Mouse (Mus musculus) myocyte (in vitro differentiated cells): ENCODE data around the gene Plcg1. TPM values are rescaled to one million over a fixed set of nuclear protein-coding genes. Genes with fewer than 3 reads are reported as not detected.

Experiments
- H3K27me3 ChIP-seq: one replicate; pipeline ENCODE4 v1.6.1; 2011; ENCODE audit not compliant: control insufficient read depth, insufficient read depth, insufficient read length
- H3K36me3 ChIP-seq: one replicate; pipeline ENCODE4 v1.6.1; 2011; ENCODE audit not compliant: control insufficient read depth, insufficient read depth
- H3K4me2 ChIP-seq: one replicate; pipeline ENCODE4 v1.6.1; 2011; ENCODE audit warnings: low read depth, control low read depth
- H3K4me3 ChIP-seq: one replicate; pipeline ENCODE4 v1.5.1; 2011; ENCODE audit warnings: mild to moderate bottlenecking, control low read depth, moderate library complexity
- H3K79me2 ChIP-seq: one replicate; pipeline ENCODE4 v1.6.1; 2011; ENCODE audit not compliant: control insufficient read depth, insufficient read depth
- H3ac ChIP-seq: one replicate; pipeline ENCODE4 v1.6.1; 2011; ENCODE audit not compliant: control insufficient read depth, insufficient read length
- CEBPB ChIP-seq: IDR thresholded peaks from 2 replicates; pipeline ENCODE4 v1.6.1; 2011; ENCODE audit warnings: mild to moderate bottlenecking, moderate library complexity; ENCODE audit not compliant: poor library complexity, insufficient read depth, severe bottlenecking
- E2F4 ChIP-seq: IDR thresholded peaks from one replicate; pipeline ENCODE4 v1.6.1; 2011; ENCODE audit warnings: mild to moderate bottlenecking, control low read depth, moderate library complexity; ENCODE audit not compliant: insufficient read depth
- MAX ChIP-seq: IDR thresholded peaks from one replicate; pipeline ENCODE4 v1.6.1; 2011; ENCODE audit warnings: low read depth, mild to moderate bottlenecking, control low read depth
- MYOD1 ChIP-seq, 3 experiments: IDR thresholded peaks; one replicate each; pipeline ENCODE4 v1.6.1; 2011; ENCODE audit warnings: control low read depth in 2 of 3, low read depth in 2 of 3, mild to moderate bottlenecking in 2 of 3, moderate library complexity in 1 of 3; ENCODE audit not compliant: insufficient read length in 2 of 3, control insufficient read depth in 1 of 3
- MYOG ChIP-seq, 3 experiments: IDR thresholded peaks; one replicate each; pipeline ENCODE4 v1.6.1; 2011; ENCODE audit warnings: control low read depth in 2 of 3, low read depth in 2 of 3, mild to moderate bottlenecking in 2 of 3; ENCODE audit not compliant: insufficient read length in 2 of 3, control insufficient read depth in 1 of 3, insufficient read depth in 1 of 3
- POLR2A ChIP-seq: IDR thresholded peaks from one replicate; pipeline ENCODE4 v1.6.1; 2011; ENCODE audit warnings: low read depth, mild to moderate bottlenecking, control low read depth, moderate library complexity; ENCODE audit not compliant: insufficient read length
- POLR2AphosphoS2 ChIP-seq: IDR thresholded peaks from one replicate; pipeline ENCODE4 v1.6.1; 2011; ENCODE audit warnings: low read depth, control low read depth; ENCODE audit not compliant: insufficient read length
- REST ChIP-seq: IDR thresholded peaks from one replicate; pipeline ENCODE4 v1.6.1; 2011; ENCODE audit warnings: mild to moderate bottlenecking, control low read depth, moderate library complexity; ENCODE audit not compliant: insufficient read depth, insufficient read length
- SRF ChIP-seq: IDR thresholded peaks from one replicate; pipeline ENCODE4 v1.6.1; 2011; ENCODE audit warnings: low read depth; ENCODE audit not compliant: control insufficient read depth, insufficient read length
- TCF12 ChIP-seq: IDR thresholded peaks from one replicate; pipeline ENCODE4 v1.6.1; 2011; ENCODE audit warnings: mild to moderate bottlenecking, control low read depth; ENCODE audit not compliant: poor library complexity, insufficient read depth, severe bottlenecking
- TCF3 ChIP-seq: IDR thresholded peaks from one replicate; pipeline ENCODE4 v1.6.1; 2011; ENCODE audit warnings: low read depth, control low read depth; ENCODE audit not compliant: insufficient read length
- USF1 ChIP-seq: IDR thresholded peaks from one replicate; pipeline ENCODE4 v1.6.1; 2011; ENCODE audit warnings: low read depth, mild to moderate bottlenecking, control low read depth, moderate library complexity
- polyA plus RNA-seq: library from polyadenylated mRNA; unstranded; fragments of >200 nt; fragmentation: generic; extraction: Trizol; gene quantifications from one replicate; pipeline ENCODE4 v1.2.1, GENCODE M21; 2012; ENCODE audit warnings: missing spikeins

The Plcg1 gene
- polyA plus RNA-seq, 1 experiment = 36.6 TPM

- TF ChIP-seq MYOG (IDR thresholded peaks at IDR 0.05; ENCODE audit: control insufficient read depth in 1 of 3, insufficient read depth in 1 of 3, insufficient read length in 2 of 3, low read depth in 2 of 3) (no peak), E2F4 (no peak), REST (no peak), SRF (no peak), TCF3 (no peak), TCF12 (no peak), POLR2A (no peak), USF1 (no peak), MAX (no peak), MYOD1 (IDR thresholded peaks at IDR 0.05; ENCODE audit: control insufficient read depth in 1 of 3, insufficient read length in 2 of 3, low read depth in 2 of 3) (no peak), CEBPB (no peak), POLR2AphosphoS2 (no peak)
- no peaks in the 10 kb centered on the region for H3K27me3 ChIP-seq
Observed at GRCm38 (mm10) chr2:160715463-160716030, 15.6 kb upstream of the Plcg1 start.

GRCm38 (mm10) chr2:160717269-160717668 is 13.8 kb upstream of the Plcg1 start:
- Histone ChIP-seq H3K27me3 (no peaks in the 10 kb centered on the region), H3K4me2 (no peak overlapping the region), H3K79me2 (no peaks in the 10 kb centered on the region), H3K4me3 (no peak overlapping the region), H3K36me3 (peaks cover 89% of the 10 kb centered on the region), H3ac (no peak overlapping the region)
- no peak for TF ChIP-seq MYOD1 (IDR thresholded peaks at IDR 0.05; ENCODE audit: control insufficient read depth in 1 of 3, insufficient read length in 2 of 3, low read depth in 2 of 3)
- no peak for TF ChIP-seq POLR2AphosphoS2
- TF ChIP-seq SRF = no peak
- TF ChIP-seq TCF12 = no peak
- no peak for TF ChIP-seq MYOG (IDR thresholded peaks at IDR 0.05; ENCODE audit: control insufficient read depth in 1 of 3, insufficient read depth in 1 of 3, insufficient read length in 2 of 3, low read depth in 2 of 3)
- no peak for TF ChIP-seq REST
- no peak for TF ChIP-seq CEBPB
- no peak for TF ChIP-seq USF1
- TF ChIP-seq POLR2A = no peak
- TF ChIP-seq TCF3 = no peak

More at GRCm38 (mm10) chr2:160715463-160716030, 15.6 kb upstream of the Plcg1 start:
- Histone ChIP-seq H3K79me2 (no peaks in the 10 kb centered on the region), H3K36me3 (peaks cover 87% of the 10 kb centered on the region), H3K4me2 (no peak overlapping the region), H3ac (no peak overlapping the region), H3K4me3 (no peak overlapping the region)

- Histone ChIP-seq H3ac (no peak overlapping the region), H3K4me2 (no peak overlapping the region), H3K79me2 (no peaks in the 10 kb centered on the region), H3K4me3 (no peak overlapping the region), H3K36me3 (peaks cover 95% of the 10 kb centered on the region), H3K27me3 (no peaks in the 10 kb centered on the region)
- TF ChIP-seq SRF (no peak), CEBPB (no peak), E2F4 (no peak), POLR2A (no peak), TCF12 (no peak), MYOD1 (IDR thresholded peaks at IDR 0.05; ENCODE audit: control insufficient read depth in 1 of 3, insufficient read length in 2 of 3, low read depth in 2 of 3) (no peak), POLR2AphosphoS2 (no peak), MAX (no peak), MYOG (IDR thresholded peaks at IDR 0.05; ENCODE audit: control insufficient read depth in 1 of 3, insufficient read depth in 1 of 3, insufficient read length in 2 of 3, low read depth in 2 of 3) (no peak), REST (no peak), USF1 (no peak), TCF3 (no peak)
Observed at GRCm38 (mm10) chr2:160718811-160719210, 12.3 kb upstream of the Plcg1 start.

GRCm38 (mm10) chr2:160722714-160723113 is 8.4 kb upstream of the Plcg1 start:
- Histone ChIP-seq H3K27me3 (no peaks in the 10 kb centered on the region), H3K4me2 (no peak overlapping the region), H3ac (no peak overlapping the region), H3K79me2 (no peaks in the 10 kb centered on the region), H3K4me3 (no peak overlapping the region), H3K36me3 (peaks cover 76% of the 10 kb centered on the region)
- TF ChIP-seq REST = no peak
- TF ChIP-seq USF1 = no peak

DNA sequence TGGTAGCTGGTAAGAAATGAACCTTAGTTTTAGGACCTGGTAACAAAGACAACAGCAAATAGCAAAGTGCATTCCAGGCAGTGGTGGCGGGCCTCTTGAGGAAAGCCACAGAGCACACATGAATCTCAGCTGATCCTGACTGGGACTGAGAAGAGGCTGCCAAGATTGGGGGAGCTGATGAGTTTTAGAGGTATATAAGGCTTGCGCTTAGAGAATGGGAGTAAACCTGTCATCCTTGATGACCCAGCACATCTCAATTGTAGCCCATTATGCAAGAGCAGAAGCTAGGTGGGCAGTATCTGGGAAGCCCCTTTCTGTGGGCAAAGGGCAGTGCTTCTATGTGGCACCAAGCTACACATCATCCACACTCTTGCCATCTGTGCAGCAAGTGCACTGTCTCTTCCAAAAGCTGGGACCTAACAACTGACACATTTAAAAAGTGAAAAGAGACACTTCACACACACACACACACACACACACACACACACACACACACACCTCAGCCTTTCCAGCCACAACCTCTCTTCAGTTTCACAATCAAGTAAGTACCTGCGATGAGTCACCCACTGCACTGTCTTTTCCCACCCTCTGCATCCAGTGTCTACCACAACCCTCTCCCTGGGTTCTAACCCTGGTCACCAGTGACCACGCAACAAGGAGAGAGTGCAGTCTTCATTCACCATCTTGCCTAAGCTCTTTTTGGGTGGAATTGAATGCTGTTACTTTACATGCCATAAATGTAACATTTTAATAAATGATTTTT is 7.3 kb upstream of the Plcg1 start:
- H3K4me3 ChIP-seq = no peak overlapping the region
- H3K27me3 ChIP-seq = no peaks in the 10 kb centered on the region
- H3K4me2 ChIP-seq = no peak overlapping the region
- H3ac ChIP-seq = no peak overlapping the region
- TF ChIP-seq REST (no peak), POLR2AphosphoS2 (no peak), MYOD1 (IDR thresholded peaks at IDR 0.05; ENCODE audit: control insufficient read depth in 1 of 3, insufficient read length in 2 of 3, low read depth in 2 of 3) (no peak), USF1 (no peak), MYOG (IDR thresholded peaks at IDR 0.05; ENCODE audit: control insufficient read depth in 1 of 3, insufficient read depth in 1 of 3, insufficient read length in 2 of 3, low read depth in 2 of 3) (no peak), TCF12 (no peak), E2F4 (no peak), SRF (no peak), POLR2A (no peak), CEBPB (no peak), TCF3 (no peak), MAX (no peak)
- no peaks in the 10 kb centered on the region for H3K79me2 ChIP-seq
- H3K36me3 ChIP-seq = peaks cover 65% of the 10 kb centered on the region
